Mouse (Mus musculus) kidney, postnatal 36 days (tissue): ENCODE data around the gene Gpr83.
"Not testable (repeated sequence)": the region's sequence is repeated elsewhere in the genome, so short reads cannot be mapped to it uniquely, and the experiment has no call there.

Source experiments
- DNase-seq, 2 experiments: peaks; one replicate each; pipeline ENCODE4 v3.0.0; 2021 to 2022; ENCODE audit warnings: mixed read lengths in 2 of 2

Gene Gpr83

GRCm38 (mm10) chr9:14870377-14870776 lies 10.4 kb downstream of the Gpr83 start:
- DNase-seq: no peak

- no peak for DNase-seq
Measured at GRCm38 (mm10) chr9:14870802-14871201, 10.8 kb downstream of the Gpr83 start.

- no peak for DNase-seq
Measured at GRCm38 (mm10) chr9:14871536-14871935, 11.5 kb downstream of the Gpr83 start.

- no peak for DNase-seq
Measured at GRCm38 (mm10) chr9:14872181-14872930, 12.3 kb downstream of the Gpr83 start.

- no peak for DNase-seq
Measured at GRCm38 (mm10) chr9:14875743-14876507, 15.9 kb downstream of the Gpr83 start.

GRCm38 (mm10) chr9:14876566-14876965 lies 16.6 kb downstream of the Gpr83 start:
- not testable (repeated sequence) for DNase-seq

- DNase-seq: peak in 1 of 2 experiments; percentile 4
Measured at GRCm38 (mm10) chr9:14884641-14885040, 24.6 kb downstream of the Gpr83 start.

GRCm38 (mm10) chr9:14885151-14885550 lies 25.1 kb downstream of the Gpr83 start:
- DNase-seq: no peak

GRCm38 (mm10) chr9:14885954-14886353 lies 25.9 kb downstream of the Gpr83 start:
- no peak for DNase-seq

- peak in 1 of 2 experiments; percentile 8 for DNase-seq
Measured at GRCm38 (mm10) chr9:14887787-14888382, 27.9 kb downstream of the Gpr83 start.

- DNase-seq: no peak
Measured at GRCm38 (mm10) chr9:14888671-14889070, 28.7 kb downstream of the Gpr83 start.

GRCm38 (mm10) chr9:14890699-14891098 lies 30.7 kb downstream of the Gpr83 start:
- DNase-seq: no peak

- DNase-seq: no peak
Measured at GRCm38 (mm10) chr9:14891891-14892290, 31.9 kb downstream of the Gpr83 start.

- no peak for DNase-seq
Measured at GRCm38 (mm10) chr9:14893388-14893787, 33.4 kb downstream of the Gpr83 start.

GRCm38 (mm10) chr9:14894628-14895027 lies 34.6 kb downstream of the Gpr83 start:
- DNase-seq: no peak

GRCm38 (mm10) chr9:14895237-14895835 lies 35.3 kb downstream of the Gpr83 start:
- DNase-seq: no peak

- no peak for DNase-seq
Measured at GRCm38 (mm10) chr9:14897102-14897501, 37.1 kb downstream of the Gpr83 start.

GRCm38 (mm10) chr9:14901757-14902156 lies 41.7 kb downstream of the Gpr83 start:
- no peak for DNase-seq

GRCm38 (mm10) chr9:14902416-14902815 lies 42.4 kb downstream of the Gpr83 start:
- no peak for DNase-seq

- DNase-seq: no peak
Measured at GRCm38 (mm10) chr9:14903006-14903405, 43.0 kb downstream of the Gpr83 start.

- DNase-seq: no peak
Measured at GRCm38 (mm10) chr9:14903581-14904378, 43.8 kb downstream of the Gpr83 start, which contains the start of gene Izumo1r. Izumo1r (minus strand) TSS chr9:14903949.

GRCm38 (mm10) chr9:14904741-14905475 lies 44.9 kb downstream of the Gpr83 start:
- no peak for DNase-seq
